Mouse (Mus musculus) ovary, adult 18-20 months (tissue): ENCODE results near the gene Dcaf6.
"Not testable (repeated sequence)": the region's sequence is repeated elsewhere in the genome, so short reads cannot be mapped to it uniquely, and the experiment has no call there.

Experiments
- DNase-seq: peaks from one replicate; pipeline ENCODE4 v3.0.0; 2022; ENCODE audit warnings: low spot score, mixed read lengths

Dcaf6 gene

GRCm38 (mm10) chr1:165421357-165421915, 38.8 kb downstream of the Dcaf6 start:
- no peak for DNase-seq

DNA sequence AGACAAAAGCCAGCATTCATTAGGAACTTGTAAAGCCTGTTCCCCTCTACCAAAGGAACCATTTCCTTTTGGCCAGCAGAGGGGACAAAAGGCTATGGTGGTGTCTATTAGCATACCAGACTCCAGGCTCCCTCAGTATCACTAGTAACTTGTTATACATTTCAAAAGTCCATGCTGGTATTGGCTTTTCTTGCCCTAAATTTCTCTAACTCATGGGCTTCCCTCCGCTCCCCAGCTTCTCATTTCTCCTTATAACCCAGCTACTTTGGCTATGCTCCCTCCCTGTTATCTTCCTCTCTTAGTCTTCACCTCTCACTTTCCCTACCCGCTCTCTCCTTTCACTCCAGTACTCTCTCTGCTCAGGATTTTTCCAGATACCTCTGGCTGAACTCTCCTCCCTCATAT, 63.9 kb downstream of the Dcaf6 start:
- DNase-seq = no peak

DNA sequence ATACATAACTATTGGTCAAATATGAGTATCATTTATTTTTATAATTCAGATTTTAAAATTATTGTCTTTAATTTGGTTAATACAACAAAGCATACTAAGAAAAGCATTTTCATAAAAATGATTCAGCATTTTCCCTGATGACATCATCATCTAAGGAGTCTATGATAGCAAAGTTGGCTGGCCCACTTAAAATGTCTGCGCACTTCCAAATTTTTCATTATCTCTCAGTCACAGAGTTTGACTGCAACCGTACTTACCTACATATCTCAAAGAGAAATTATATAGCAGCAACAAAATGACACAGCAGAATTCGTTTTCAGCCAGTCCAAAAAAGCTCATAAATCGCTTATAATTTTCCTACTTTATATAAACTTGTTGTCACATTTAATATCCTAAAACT, 64.3 kb downstream of the Dcaf6 start:
- no peak for DNase-seq

DNA sequence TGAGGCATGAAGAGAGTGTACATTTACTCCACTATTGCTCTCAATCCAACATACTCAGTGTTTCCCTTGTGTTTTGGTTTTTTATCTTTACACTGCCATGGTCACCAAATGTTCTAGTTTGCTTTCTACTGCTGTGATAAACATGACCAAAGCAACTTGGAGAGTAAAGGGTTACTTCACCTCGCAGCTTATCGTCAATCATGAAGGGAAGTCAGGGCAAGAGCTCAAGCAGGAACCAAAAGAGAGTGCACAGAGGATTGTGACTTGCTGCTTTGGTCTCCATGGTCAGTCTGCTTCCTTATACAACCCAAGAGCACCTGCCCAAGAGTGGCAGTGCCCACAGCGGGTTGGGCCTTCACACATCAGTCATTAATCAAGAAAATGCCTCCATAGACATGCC, 65.4 kb downstream of the Dcaf6 start:
- DNase-seq = no peak

DNA sequence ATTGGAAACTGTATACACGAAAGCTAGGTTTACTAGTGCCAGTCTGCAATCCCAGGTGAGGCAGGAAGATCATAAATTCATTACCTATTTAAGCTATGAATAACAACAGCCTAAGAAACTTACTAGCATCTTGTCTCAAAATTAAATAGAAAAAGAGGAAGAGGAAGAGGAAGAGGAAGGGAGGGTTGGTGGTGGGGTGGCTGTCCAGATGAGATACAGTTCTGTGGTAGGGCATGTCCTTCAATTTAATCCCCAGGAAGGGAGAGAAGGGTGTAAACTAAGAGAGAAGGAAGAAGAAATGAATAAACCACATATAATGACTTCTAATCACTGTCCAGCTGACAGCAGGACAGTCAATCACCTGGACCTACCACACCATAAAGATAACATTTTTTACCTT, 67.2 kb downstream of the Dcaf6 start:
- no peak for DNase-seq

DNA sequence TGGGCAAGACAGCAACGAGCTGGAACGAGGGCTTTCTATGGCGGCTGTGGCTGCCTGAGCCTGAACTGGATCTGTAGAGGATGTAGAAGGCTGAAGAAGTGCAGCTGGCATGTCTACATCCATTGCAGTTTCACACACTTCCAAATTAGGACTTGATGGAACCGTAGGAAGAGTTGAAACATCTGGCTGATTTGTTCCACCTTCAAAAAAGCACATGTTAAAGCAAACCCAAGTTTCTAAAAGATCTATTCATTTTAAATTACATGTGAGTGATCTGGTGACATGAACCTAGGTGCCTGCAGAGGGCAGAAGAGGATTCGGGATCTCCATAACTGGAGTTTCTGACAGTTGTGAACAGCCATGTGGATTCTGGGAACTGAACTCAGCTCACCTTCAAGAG, 71.6 kb downstream of the Dcaf6 start:
- DNase-seq = no peak

DNA sequence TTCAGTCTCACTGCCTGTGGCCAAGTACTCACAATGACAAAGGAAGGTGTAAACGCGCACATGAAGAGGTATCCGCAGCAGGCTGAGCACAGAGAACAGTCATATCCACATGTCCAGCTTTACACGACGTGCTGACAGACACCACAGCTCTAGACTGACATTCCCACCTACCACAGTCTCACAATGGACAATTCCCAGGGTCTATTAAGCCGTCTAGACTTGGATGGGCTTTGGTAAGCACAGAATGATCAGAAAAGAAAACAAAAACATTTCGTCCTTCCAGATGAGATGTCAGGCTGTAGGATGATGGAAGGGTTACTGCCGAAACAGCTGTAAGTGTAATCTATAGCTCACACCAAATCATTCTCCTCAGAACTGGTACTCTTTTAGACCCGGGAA, 73.8 kb downstream of the Dcaf6 start:
- DNase-seq = no peak

- DNase-seq = no peak
These were observed 74.3 kb downstream of the Dcaf6 start for GRCm38 (mm10) chr1:165385810-165386524.

- DNase-seq = no peak
These were observed 86.4 kb downstream of the Dcaf6 start for GRCm38 (mm10) chr1:165373839-165374238.

- DNase-seq = no peak
These were observed 89.3 kb downstream of the Dcaf6 start for GRCm38 (mm10) chr1:165370990-165371389.

GRCm38 (mm10) chr1:165365057-165365456, 95.2 kb downstream of the Dcaf6 start:
- no peak for DNase-seq

GRCm38 (mm10) chr1:165363271-165363670, 97.0 kb downstream of the Dcaf6 start:
- no peak for DNase-seq

- no peak for DNase-seq
These were observed 103.9 kb downstream of the Dcaf6 start for GRCm38 (mm10) chr1:165356347-165356746.

DNA sequence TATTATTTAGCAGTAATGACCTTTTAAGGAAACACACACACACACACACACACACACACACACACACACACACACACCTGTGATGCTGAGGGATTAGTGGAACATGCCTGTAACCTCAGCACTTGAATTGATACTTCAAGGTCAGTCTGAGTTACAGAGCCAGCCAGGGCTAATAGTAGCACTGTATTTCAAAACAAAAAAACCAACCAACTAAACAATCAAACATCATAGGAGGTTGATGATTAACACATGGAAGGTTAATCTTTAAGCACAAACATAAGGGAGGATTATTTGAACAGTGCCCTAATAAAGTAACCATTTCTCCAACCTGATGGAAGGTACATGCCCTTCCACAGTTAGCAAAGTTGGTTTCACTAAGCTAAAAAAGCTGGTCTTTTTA, 111.6 kb downstream of the Dcaf6 start:
- no peak for DNase-seq

DNA sequence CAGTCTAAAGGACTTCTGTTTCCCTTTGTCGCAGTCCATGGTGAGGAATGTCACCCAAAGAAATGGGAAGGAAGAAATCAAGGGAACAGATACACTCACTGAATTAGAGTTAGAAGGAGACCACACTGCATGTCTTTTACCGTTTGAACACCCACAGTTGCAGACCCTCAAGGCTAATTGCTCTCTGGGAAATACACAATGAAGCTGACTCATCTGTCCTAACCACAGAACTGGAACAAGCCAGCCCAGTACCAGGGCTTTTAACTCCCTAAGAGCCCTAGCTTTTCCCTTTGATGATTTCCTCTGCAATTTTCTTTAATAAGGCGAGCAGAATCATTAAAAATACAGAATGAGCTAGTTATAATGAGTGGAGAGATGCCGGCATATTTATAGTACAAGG, 115.8 kb downstream of the Dcaf6 start:
- no peak for DNase-seq

DNA sequence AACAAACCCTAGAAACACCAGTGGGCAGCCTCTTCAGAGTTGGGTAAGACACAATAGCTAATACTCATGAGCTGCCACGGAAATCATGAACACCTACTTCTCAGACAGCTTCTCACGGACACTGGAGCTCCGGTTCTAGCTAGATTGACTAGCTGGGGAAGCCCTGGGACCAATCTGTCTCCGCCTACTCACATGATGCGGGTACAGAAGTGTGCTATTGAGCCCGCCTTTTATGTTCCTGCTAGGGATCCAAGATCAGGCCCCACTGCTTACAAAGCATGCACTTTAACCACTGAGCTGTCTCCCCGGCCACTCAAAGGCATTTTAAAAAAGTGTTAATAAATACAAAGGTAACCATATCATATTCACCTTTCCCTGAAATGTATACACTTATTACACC, 118.1 kb downstream of the Dcaf6 start:
- DNase-seq = no peak

DNA sequence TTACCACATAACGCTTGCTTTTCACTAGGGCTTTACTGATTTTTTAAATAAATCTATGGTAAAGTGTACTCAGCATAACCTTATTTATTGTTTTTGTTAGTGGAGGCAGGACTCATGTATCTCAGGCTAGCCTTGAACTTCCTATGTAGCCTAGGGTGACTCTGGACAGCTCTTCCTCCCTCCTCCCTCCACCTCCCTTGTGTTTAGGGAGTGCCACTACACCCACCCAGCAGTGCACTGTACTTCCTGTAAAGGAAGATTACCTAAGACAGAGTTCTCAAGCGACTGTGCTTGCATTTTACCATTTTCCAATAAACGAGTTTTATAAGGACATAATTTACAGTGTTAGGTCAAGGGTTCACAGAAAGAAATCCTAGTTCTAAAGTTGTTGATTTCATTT, 127.5 kb downstream of the Dcaf6 start:
- DNase-seq = no peak

DNA sequence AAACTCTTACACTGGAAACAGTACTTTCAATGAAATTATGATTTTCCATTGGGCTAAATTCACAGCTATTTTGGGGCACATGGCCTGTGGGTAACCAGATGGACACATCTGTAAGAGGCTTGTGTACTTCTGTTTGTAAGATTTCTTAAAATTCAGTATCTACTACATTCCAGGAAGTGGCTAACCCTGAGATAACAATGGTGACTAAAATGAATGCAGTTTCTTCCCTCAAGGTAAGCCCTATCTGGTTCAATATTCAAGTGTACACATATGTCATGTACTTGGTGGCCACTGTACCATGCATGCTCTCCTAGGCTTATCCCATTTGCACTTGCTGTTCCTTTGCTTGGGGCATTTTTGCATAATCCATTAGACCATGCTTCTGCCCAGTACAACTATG, 129.4 kb downstream of the Dcaf6 start:
- DNase-seq = no peak

DNA sequence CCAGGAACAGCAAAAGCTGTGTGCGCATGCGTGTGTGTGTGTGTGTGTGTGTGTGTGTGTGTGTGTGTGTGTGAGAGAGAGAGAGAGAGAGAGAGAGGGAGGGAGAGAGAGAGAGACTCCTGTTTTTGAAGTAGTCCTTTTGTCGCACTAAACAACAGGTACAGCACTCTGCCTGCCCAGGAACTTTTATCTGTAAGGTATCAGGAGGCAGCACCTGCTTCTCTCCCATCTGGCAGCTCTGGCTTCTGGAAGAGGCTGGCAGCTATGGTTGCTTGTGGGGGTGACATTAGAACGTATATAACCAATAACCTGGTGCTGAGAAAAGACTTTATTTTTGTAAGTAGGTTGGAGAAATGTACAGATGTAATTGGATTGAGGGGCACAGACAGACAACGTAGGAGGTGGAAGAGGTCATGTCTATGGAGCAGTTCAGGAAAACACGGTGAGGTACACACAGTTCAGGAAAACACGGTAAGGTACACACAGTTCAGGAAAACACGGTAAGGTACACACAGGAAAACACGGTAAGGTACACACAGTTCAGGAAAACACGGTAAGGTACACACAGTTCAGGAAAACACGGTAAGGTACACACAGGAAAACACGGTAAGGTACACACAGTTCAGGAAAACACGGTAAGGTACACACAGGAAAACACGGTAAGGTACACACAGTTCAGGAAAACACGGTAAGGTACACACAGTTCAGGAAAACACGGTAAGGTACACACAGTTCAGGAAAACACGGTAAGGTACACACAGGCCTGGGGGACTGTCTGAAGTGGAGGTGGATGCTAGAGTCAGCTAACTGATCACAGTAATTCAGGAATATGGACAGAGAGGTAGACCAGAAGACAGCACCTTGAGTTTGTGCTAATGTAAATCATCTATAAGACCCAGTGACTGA, 131.6 kb downstream of the Dcaf6 start:
- not testable (repeated sequence) for DNase-seq

DNA sequence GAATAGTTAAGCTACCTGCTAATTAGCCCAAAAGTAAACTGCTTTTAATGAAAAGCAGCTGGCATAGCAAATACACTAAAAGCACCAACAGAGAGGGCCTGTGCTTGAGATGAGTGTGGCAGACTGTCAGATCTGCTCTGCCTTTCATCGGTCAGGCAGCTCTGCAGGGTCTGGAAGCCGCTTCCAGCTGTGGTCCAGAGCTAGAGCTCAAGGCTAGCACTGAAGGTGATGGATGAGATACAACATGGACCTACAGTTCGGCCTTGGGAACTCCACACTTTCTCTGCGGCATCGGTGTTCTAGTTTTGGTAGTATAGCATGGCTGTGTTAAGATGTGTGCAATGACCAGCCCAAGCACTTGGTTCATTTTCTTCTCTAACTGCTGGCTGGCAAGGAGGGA, 132.4 kb downstream of the Dcaf6 start:
- no peak for DNase-seq

DNA sequence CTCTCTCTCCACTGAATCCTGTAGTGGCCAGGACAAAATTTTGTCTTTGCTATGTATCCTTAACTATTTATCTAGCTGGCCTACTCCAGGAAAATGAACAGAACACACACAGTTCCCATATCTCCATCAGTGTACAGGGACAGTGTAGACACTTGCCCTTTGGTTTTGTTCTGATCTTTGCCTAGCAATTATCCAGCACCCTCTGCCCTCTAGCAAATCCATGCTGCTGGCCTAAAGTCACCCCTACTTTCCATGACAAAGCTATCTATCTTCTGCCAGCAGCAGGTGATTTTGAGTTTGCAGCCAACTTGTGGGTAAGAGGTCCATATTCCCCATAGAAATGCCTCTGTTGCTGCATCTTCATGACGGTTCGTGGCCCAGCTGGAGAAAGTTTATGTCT, 132.9 kb downstream of the Dcaf6 start:
- no peak for DNase-seq

DNA sequence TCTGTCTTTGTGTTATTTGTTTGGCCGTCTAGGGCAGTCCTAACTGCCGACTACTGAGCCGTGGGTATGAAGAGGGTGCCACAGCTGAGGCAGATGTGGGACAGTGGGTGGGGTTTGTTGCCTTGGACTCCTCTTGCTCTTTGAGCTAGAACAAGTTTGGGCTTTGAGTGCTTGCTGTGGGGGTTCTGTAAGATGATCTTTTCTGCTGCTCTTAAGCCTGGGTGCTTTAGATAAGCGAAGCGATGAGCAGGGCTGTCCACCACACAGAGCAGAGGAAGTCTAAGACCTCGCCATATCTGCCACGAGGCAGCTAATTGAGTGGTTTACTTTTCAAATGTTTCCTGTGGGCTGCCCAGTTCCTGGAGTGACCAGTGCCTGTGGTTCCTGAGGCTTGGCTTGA, 137.3 kb downstream of the Dcaf6 start:
- no peak for DNase-seq

DNA sequence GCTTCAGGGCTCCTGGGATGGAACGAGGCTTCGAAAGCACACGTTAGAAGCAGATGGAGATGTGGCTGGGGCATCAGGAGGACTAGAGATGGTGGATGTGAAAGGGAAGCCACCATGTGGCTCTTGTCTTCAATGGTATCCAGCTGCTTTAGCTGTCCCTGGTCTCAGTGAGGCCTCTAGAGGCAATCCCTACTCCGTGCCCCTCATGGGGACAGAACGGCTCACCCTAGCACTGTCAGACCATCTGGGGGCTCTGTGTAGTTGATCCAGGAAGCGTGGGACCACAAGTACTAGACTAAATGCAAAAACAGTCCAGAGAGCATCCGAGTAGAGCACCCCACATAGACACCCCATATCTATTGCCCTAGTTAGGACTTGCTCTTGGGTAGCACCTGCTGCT, 138.4 kb downstream of the Dcaf6 start:
- DNase-seq = no peak
